Mouse (Mus musculus): ENCODE data around the gene Herpud1. TPM values are rescaled to one million over a fixed set of nuclear protein-coding genes. Genes with fewer than 3 reads are reported as not detected.
A peak's percentile ranks its signal among the peaks of the same experiment; 100 is the strongest.

Herpud1 gene
- polyA plus RNA-seq (2014; fragmentation: Nextera tagmentation; extraction: Ambion mirVana), result 110 and 115 TPM in 2 replicates

GRCm38 (mm10) chr8:94386214-94387026 lies at the start of gene Herpud1:
Herpud1 (plus strand) TSS chr8:94386438.
- Histone ChIP-seq H3K27me3 (replicated peaks; ENCODE audit: control insufficient read depth, insufficient read depth, low read length) (no peaks in the 10 kb centered on the region), H3K4me3 (ENCODE audit: low read depth, low read length) (peak within 1 kb of the TSS; percentile 92), H3K9me3 (ENCODE audit: control insufficient read depth, low read length) (no peaks in the 10 kb centered on the region), H3K36me3 (ENCODE audit: control insufficient read depth, insufficient read depth, low read length) (peaks cover 22% of the 10 kb centered on the region), H3K4me2 (peak within 1 kb of the TSS; percentile 90), H3K9ac (ENCODE audit: low read depth, low read length) (peak within 1 kb of the TSS; percentile 96), H3K27ac (ENCODE audit: low read depth, low read length) (peak within 1 kb of the TSS; percentile 87), H3K4me1 (replicated peaks; ENCODE audit: control insufficient read depth, insufficient read depth, low read length) (peaks cover 9% of the 10 kb centered on the region)
- ATAC-seq (replicated peaks; ENCODE audit: low FRiP score), result peak; percentile 97
- DNase-seq (ENCODE audit: low spot score), result peak; percentile 96
- WGBS, result under 1% methylated on average over 65 of the region's 65 CpGs

- H3K4me2 ChIP-seq, result no peak overlapping the region
- ATAC-seq (replicated peaks; ENCODE audit: low FRiP score), result no peak
- H3K27me3 ChIP-seq (replicated peaks; ENCODE audit: control insufficient read depth, insufficient read depth, low read length), result no peaks in the 10 kb centered on the region
- no peaks in the 10 kb centered on the region for H3K4me1 ChIP-seq (replicated peaks; ENCODE audit: control insufficient read depth, insufficient read depth, low read length)
- H3K36me3 ChIP-seq (ENCODE audit: control insufficient read depth, insufficient read depth, low read length), result no peaks in the 10 kb centered on the region
- WGBS, result 61% methylated on average over 8 of the region's 8 CpGs
- DNase-seq (ENCODE audit: low spot score), result no peak
- no peaks in the 10 kb centered on the region for H3K9me3 ChIP-seq (ENCODE audit: control insufficient read depth, low read length)
- H3K9ac ChIP-seq (ENCODE audit: low read depth, low read length), result no peak overlapping the region
- no peak overlapping the region for H3K4me3 ChIP-seq (ENCODE audit: low read depth, low read length)
- no peak overlapping the region for H3K27ac ChIP-seq (ENCODE audit: low read depth, low read length)
Observed at GRCm38 (mm10) chr8:94337559-94337958, 48.7 kb upstream of the Herpud1 start.

- Histone ChIP-seq H3K4me2 (no peak overlapping the region), H3K27me3 (replicated peaks; ENCODE audit: control insufficient read depth, insufficient read depth, low read length) (no peaks in the 10 kb centered on the region), H3K9ac (ENCODE audit: low read depth, low read length) (no peak overlapping the region), H3K36me3 (ENCODE audit: control insufficient read depth, insufficient read depth, low read length) (no peaks in the 10 kb centered on the region), H3K9me3 (ENCODE audit: control insufficient read depth, low read length) (no peaks in the 10 kb centered on the region), H3K4me3 (ENCODE audit: low read depth, low read length) (no peak overlapping the region), H3K4me1 (replicated peaks; ENCODE audit: control insufficient read depth, insufficient read depth, low read length) (no peaks in the 10 kb centered on the region; the same call in 1 of the 2 replicates), H3K27ac (ENCODE audit: low read depth, low read length) (no peak overlapping the region)
- 64% methylated on average over 7 of the region's 7 CpGs for WGBS
- DNase-seq (ENCODE audit: low spot score), result no peak
- no peak for ATAC-seq (replicated peaks; ENCODE audit: low FRiP score)
Observed at GRCm38 (mm10) chr8:94340796-94341195, 45.4 kb upstream of the Herpud1 start.

GRCm38 (mm10) chr8:94342691-94343090 lies 43.5 kb upstream of the Herpud1 start:
- H3K9me3 ChIP-seq (ENCODE audit: control insufficient read depth, low read length), result no peaks in the 10 kb centered on the region
- no peak overlapping the region for H3K27ac ChIP-seq (ENCODE audit: low read depth, low read length)
- no peak overlapping the region for H3K4me3 ChIP-seq (ENCODE audit: low read depth, low read length)
- H3K9ac ChIP-seq (ENCODE audit: low read depth, low read length), result no peak overlapping the region
- H3K36me3 ChIP-seq (ENCODE audit: control insufficient read depth, insufficient read depth, low read length), result no peaks in the 10 kb centered on the region
- DNase-seq (ENCODE audit: low spot score) (no peak), ATAC-seq (replicated peaks; ENCODE audit: low FRiP score) (no peak)
- H3K4me2 ChIP-seq, result no peak overlapping the region
- H3K27me3 ChIP-seq (replicated peaks; ENCODE audit: control insufficient read depth, insufficient read depth, low read length), result no peaks in the 10 kb centered on the region
- WGBS, result 84% methylated on average over 10 of the region's 10 CpGs
- H3K4me1 ChIP-seq (replicated peaks; ENCODE audit: control insufficient read depth, insufficient read depth, low read length), result no peaks in the 10 kb centered on the region; the same call in 1 of the 2 replicates

GRCm38 (mm10) chr8:94343290-94343689 lies 42.9 kb upstream of the Herpud1 start:
- DNase-seq (ENCODE audit: low spot score) (peak; percentile 63), ATAC-seq (replicated peaks; ENCODE audit: low FRiP score) (no peak)
- H3K4me2 ChIP-seq, result no peak overlapping the region
- H3K36me3 ChIP-seq (ENCODE audit: control insufficient read depth, insufficient read depth, low read length), result no peaks in the 10 kb centered on the region
- H3K9ac ChIP-seq (ENCODE audit: low read depth, low read length), result no peak overlapping the region
- H3K9me3 ChIP-seq (ENCODE audit: control insufficient read depth, low read length), result no peaks in the 10 kb centered on the region
- H3K27me3 ChIP-seq (replicated peaks; ENCODE audit: control insufficient read depth, insufficient read depth, low read length), result no peaks in the 10 kb centered on the region
- H3K27ac ChIP-seq (ENCODE audit: low read depth, low read length), result no peak overlapping the region
- 11% methylated on average over 6 of the region's 6 CpGs for WGBS
- H3K4me1 ChIP-seq (replicated peaks; ENCODE audit: control insufficient read depth, insufficient read depth, low read length), result no peaks in the 10 kb centered on the region; the same call in 1 of the 2 replicates
- H3K4me3 ChIP-seq (ENCODE audit: low read depth, low read length), result no peak overlapping the region

- ATAC-seq (replicated peaks; ENCODE audit: low FRiP score) (no peak), DNase-seq (ENCODE audit: low spot score) (no peak)
- Histone ChIP-seq H3K4me1 (replicated peaks; ENCODE audit: control insufficient read depth, insufficient read depth, low read length) (no peaks in the 10 kb centered on the region; the same call in 1 of the 2 replicates), H3K4me2 (no peak overlapping the region), H3K27me3 (replicated peaks; ENCODE audit: control insufficient read depth, insufficient read depth, low read length) (no peaks in the 10 kb centered on the region), H3K9me3 (ENCODE audit: control insufficient read depth, low read length) (no peaks in the 10 kb centered on the region), H3K36me3 (ENCODE audit: control insufficient read depth, insufficient read depth, low read length) (no peaks in the 10 kb centered on the region), H3K9ac (ENCODE audit: low read depth, low read length) (no peak overlapping the region), H3K4me3 (ENCODE audit: low read depth, low read length) (no peak overlapping the region), H3K27ac (ENCODE audit: low read depth, low read length) (no peak overlapping the region)
- WGBS, result 76% methylated on average over 11 of the region's 11 CpGs
Observed at GRCm38 (mm10) chr8:94343778-94344320, 42.4 kb upstream of the Herpud1 start.

GRCm38 (mm10) chr8:94345657-94346056 lies 40.6 kb upstream of the Herpud1 start:
- Histone ChIP-seq H3K27me3 (replicated peaks; ENCODE audit: control insufficient read depth, insufficient read depth, low read length) (no peaks in the 10 kb centered on the region), H3K9me3 (ENCODE audit: control insufficient read depth, low read length) (no peaks in the 10 kb centered on the region), H3K36me3 (ENCODE audit: control insufficient read depth, insufficient read depth, low read length) (no peaks in the 10 kb centered on the region), H3K9ac (ENCODE audit: low read depth, low read length) (no peak overlapping the region), H3K27ac (ENCODE audit: low read depth, low read length) (no peak overlapping the region), H3K4me1 (replicated peaks; ENCODE audit: control insufficient read depth, insufficient read depth, low read length) (no peaks in the 10 kb centered on the region; the same call in 1 of the 2 replicates), H3K4me2 (no peak overlapping the region), H3K4me3 (ENCODE audit: low read depth, low read length) (no peak overlapping the region)
- ATAC-seq (replicated peaks; ENCODE audit: low FRiP score), result no peak
- DNase-seq (ENCODE audit: low spot score), result no peak
- 80% methylated on average over 4 of the region's 4 CpGs for WGBS

- Histone ChIP-seq H3K4me1 (replicated peaks; ENCODE audit: control insufficient read depth, insufficient read depth, low read length) (no peaks in the 10 kb centered on the region; the same call in 1 of the 2 replicates), H3K4me3 (ENCODE audit: low read depth, low read length) (no peak overlapping the region), H3K36me3 (ENCODE audit: control insufficient read depth, insufficient read depth, low read length) (no peaks in the 10 kb centered on the region), H3K4me2 (no peak overlapping the region), H3K27ac (ENCODE audit: low read depth, low read length) (no peak overlapping the region), H3K9me3 (ENCODE audit: control insufficient read depth, low read length) (no peaks in the 10 kb centered on the region), H3K27me3 (replicated peaks; ENCODE audit: control insufficient read depth, insufficient read depth, low read length) (no peaks in the 10 kb centered on the region), H3K9ac (ENCODE audit: low read depth, low read length) (no peak overlapping the region)
- ATAC-seq (replicated peaks; ENCODE audit: low FRiP score) (no peak), DNase-seq (ENCODE audit: low spot score) (no peak)
- 89% methylated on average over 13 of the region's 13 CpGs for WGBS
Observed at GRCm38 (mm10) chr8:94346264-94346663, 40.0 kb upstream of the Herpud1 start.

All from liver, embryonic 11.5 days (tissue).